Mouse (Mus musculus): ENCODE data around the gene P2ry12.

GRCm38 (mm10) chr3:59222303-59222702, 40.4 kb downstream of the P2ry12 start:
- TF ChIP-seq CTCF (IDR thresholded peaks at IDR 0.05; ENCODE audit: low read depth) (no peak), EP300 (IDR thresholded peaks at IDR 0.05; ENCODE audit: low read depth) (no peak)

All from liver, embryonic 14.5 days (tissue).